Mouse (Mus musculus) MEL (cell line): ENCODE measurements at regions not wholly inside any gene's neighbourhood (a gene's known extent, or its start where the extent isn't known, plus 50 kb on each side); places are given as distances from the start of the nearest gene placed in this dataset.

Source experiments
- BHLHE40 ChIP-seq: IDR thresholded peaks from 2 replicates; pipeline ENCODE4 v1.6.1; 2012; ENCODE audit warnings: low read depth, mild to moderate bottlenecking, inconsistent platforms, low read length, improper control_type of control experiment, borderline replicate concordance
- CTCF ChIP-seq, 3 experiments: IDR thresholded peaks in 2 of 3; conservative IDR thresholded peaks in 1 of 3; 2 replicates each; pipeline ENCODE4 v1.5.1; 2011 to 2012; ENCODE audit warnings: low read length in 3 of 3, low read depth in 2 of 3, mild to moderate bottlenecking in 2 of 3, improper control_type of control experiment in 1 of 3, inconsistent platforms in 1 of 3, mixed read lengths in 1 of 3, moderate library complexity in 1 of 3; ENCODE audit not compliant: control insufficient read depth in 1 of 3, insufficient read depth in 1 of 3, poor library complexity in 1 of 3, severe bottlenecking in 1 of 3
- E2F4 ChIP-seq: IDR thresholded peaks from 2 replicates; pipeline ENCODE4 v1.6.1; 2011; ENCODE audit warnings: low read depth, low read length, improper control_type of control experiment, borderline replicate concordance
- EP300 ChIP-seq, 2 experiments: IDR thresholded peaks; 2 replicates each; pipeline ENCODE4 v1.6.1; 2011; ENCODE audit warnings: improper control_type of control experiment in 2 of 2, low read length in 2 of 2, low read depth in 1 of 2, mild to moderate bottlenecking in 1 of 2
- GATA1 ChIP-seq: IDR thresholded peaks from 2 replicates; pipeline ENCODE4 v1.6.1; 2011; ENCODE audit warnings: low read depth, low read length, improper control_type of control experiment
- HCFC1 ChIP-seq: IDR thresholded peaks from 2 replicates; pipeline ENCODE4 v1.6.1; 2012; ENCODE audit warnings: low read depth, mild to moderate bottlenecking, inconsistent platforms, low read length, improper control_type of control experiment, moderate library complexity
- MEF2A ChIP-seq: IDR thresholded peaks from 2 replicates; pipeline ENCODE4 v1.6.1; 2014; ENCODE audit warnings: low read depth, mild to moderate bottlenecking, inconsistent platforms, low read length, improper control_type of control experiment; ENCODE audit not compliant: poor library complexity, insufficient replicate concordance, severe bottlenecking; ENCODE audit errors: extremely low read depth
- MXI1 ChIP-seq: IDR thresholded peaks from 2 replicates; pipeline ENCODE4 v1.6.1; 2011; ENCODE audit warnings: mild to moderate bottlenecking, low read depth, low read length, improper control_type of control experiment
- NELFE ChIP-seq: IDR thresholded peaks from 2 replicates; pipeline ENCODE4 v1.6.1; 2011; ENCODE audit warnings: low read depth, low read length, improper control_type of control experiment
- POLR2A ChIP-seq, 2 experiments: IDR thresholded peaks; 2 replicates each; pipeline ENCODE4 v1.6.1; 2011 to 2012; ENCODE audit warnings: low read length in 2 of 2, mild to moderate bottlenecking in 2 of 2, control low read depth in 1 of 2, improper control_type of control experiment in 1 of 2, low read depth in 1 of 2, moderate library complexity in 1 of 2; ENCODE audit not compliant: control insufficient read depth in 1 of 2, insufficient read depth in 1 of 2, poor library complexity in 1 of 2
- POLR2AphosphoS2 ChIP-seq: IDR thresholded peaks from 2 replicates; pipeline ENCODE4 v1.6.1; 2011; ENCODE audit warnings: low read length, improper control_type of control experiment
- RCOR1 ChIP-seq: IDR thresholded peaks from 2 replicates; pipeline ENCODE4 v1.6.1; 2012; ENCODE audit warnings: low read depth, mild to moderate bottlenecking, inconsistent platforms, low read length, improper control_type of control experiment

DNA sequence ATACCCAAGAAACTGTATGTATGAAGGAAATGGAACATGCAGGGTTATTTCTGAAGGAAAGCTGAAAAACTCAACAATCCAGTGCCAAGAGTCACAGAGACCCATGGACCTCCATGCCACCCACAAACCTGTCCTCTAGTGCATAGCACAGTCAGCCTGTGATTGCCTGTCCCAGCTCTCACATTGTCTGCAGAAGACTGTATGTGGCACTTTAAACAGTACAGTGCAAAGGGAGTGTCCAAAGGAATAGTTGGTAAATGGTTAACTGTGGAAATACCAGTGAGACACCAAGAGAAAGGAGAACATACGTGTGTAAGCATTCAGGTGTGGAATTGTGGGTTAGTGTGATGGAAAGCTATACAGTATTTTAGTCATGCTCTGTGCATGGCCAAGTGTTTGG is 409.0 kb upstream of the Cobl start:
- TF ChIP-seq BHLHE40 (no peak), NELFE (no peak), POLR2A (IDR thresholded peaks at IDR 0.05; ENCODE audit: control insufficient read depth in 1 of 2, insufficient read depth in 1 of 2, low read depth in 1 of 2, low read length in 2 of 2, poor library complexity in 1 of 2) (no peak), CTCF (IDR thresholded peaks at IDR 0.05 in 2 of 3, conservative IDR thresholded peaks at IDR 0.05 in 1 of 3; ENCODE audit: control insufficient read depth in 1 of 3, insufficient read depth in 1 of 3, low read depth in 2 of 3, low read length in 3 of 3, poor library complexity in 1 of 3, severe bottlenecking in 1 of 3) (no peak), EP300 (IDR thresholded peaks at IDR 0.05; ENCODE audit: low read depth in 1 of 2, low read length in 2 of 2) (no peak), MXI1 (no peak), RCOR1 (no peak), POLR2AphosphoS2 (no peak), GATA1 (no peak), MEF2A (no peak), HCFC1 (no peak), E2F4 (no peak)
